Mouse (Mus musculus): ENCODE data around the gene Smco4.

GRCm38 (mm10) chr9:15578427-15578826 is 85.2 kb downstream of the Smco4 start:
- TF ChIP-seq CTCF (IDR thresholded peaks at IDR 0.05; ENCODE audit: low read depth, low read length) (no peak), GATA2 (IDR thresholded peaks at IDR 0.05; ENCODE audit: borderline replicate concordance, low read depth, low read length) (no peak), GATA1 (IDR thresholded peaks at IDR 0.05; ENCODE audit: borderline replicate concordance, low read length) (no peak), POLR2AphosphoS5 (IDR thresholded peaks at IDR 0.05; ENCODE audit: insufficient replicate concordance, low read depth, low read length) (no peak)
